Mouse (Mus musculus): ENCODE results near the gene Lrba. TPM values are rescaled to one million over a fixed set of nuclear protein-coding genes. Genes with fewer than 3 reads are reported as not detected.

Gene Lrba
- polyA plus RNA-seq, 1 experiment from 2014 or later = 4.1 TPM

GRCm38 (mm10) chr3:86461582-86461981, 237.1 kb downstream of the Lrba start:
- ATAC-seq (replicated peaks; ENCODE audit: insufficient number of reproducible peaks, low FRiP score, low TSS enrichment) = no peak
- 69% methylated on average over 3 of the region's 3 CpGs for WGBS (ENCODE audit: insufficient replicate concordance)

DNA sequence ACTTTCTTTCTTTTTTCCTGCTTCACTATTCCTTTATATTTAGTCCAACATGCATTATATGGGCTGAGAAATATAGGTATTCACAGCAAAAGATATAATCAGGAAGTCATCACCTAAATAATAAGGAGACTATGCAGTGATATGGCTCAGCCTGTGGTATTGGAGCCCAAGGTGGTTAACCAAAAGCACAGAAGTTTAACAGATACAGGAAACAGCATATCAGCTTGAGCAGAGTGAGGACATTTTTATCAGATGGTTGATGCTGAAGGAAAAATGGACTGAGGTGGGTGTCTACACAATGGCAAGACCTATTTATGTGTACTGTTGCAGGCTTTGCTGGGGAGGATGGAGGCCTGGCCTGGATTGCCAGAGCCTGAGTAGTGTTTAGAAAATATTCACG, 265.5 kb downstream of the Lrba start:
- no peak overlapping the region for H3K9ac ChIP-seq (ENCODE audit: low read depth, low read length)
- H3K4me3 ChIP-seq (ENCODE audit: low read depth, low read length) = no peak overlapping the region
- no peak overlapping the region for H3K27ac ChIP-seq (ENCODE audit: low read depth, low read length)
- no peak overlapping the region for H3K4me2 ChIP-seq
- H3K4me1 ChIP-seq (ENCODE audit: control insufficient read depth, insufficient read depth, low read length) = no peaks in the 10 kb centered on the region
- H3K36me3 ChIP-seq (ENCODE audit: control insufficient read depth, insufficient read depth, low read length) = no peaks in the 10 kb centered on the region
- no peaks in the 10 kb centered on the region for H3K27me3 ChIP-seq (ENCODE audit: control insufficient read depth, insufficient read depth, low read length)
- ATAC-seq (replicated peaks; ENCODE audit: insufficient number of reproducible peaks, low FRiP score, low TSS enrichment) = no peak
- WGBS (ENCODE audit: insufficient replicate concordance) = 71% methylated on average over 1 of the region's 1 CpGs
- no peaks in the 10 kb centered on the region for H3K9me3 ChIP-seq (replicated peaks; ENCODE audit: control insufficient read depth, low read length)

More at GRCm38 (mm10) chr3:86461582-86461981, 237.1 kb downstream of the Lrba start:
- Histone ChIP-seq H3K27me3 (ENCODE audit: control insufficient read depth, insufficient read depth, low read length) (no peaks in the 10 kb centered on the region), H3K27ac (ENCODE audit: low read depth, low read length) (no peak overlapping the region), H3K4me3 (ENCODE audit: low read depth, low read length) (no peak overlapping the region), H3K9me3 (replicated peaks; ENCODE audit: control insufficient read depth, low read length) (no peaks in the 10 kb centered on the region), H3K4me1 (ENCODE audit: control insufficient read depth, insufficient read depth, low read length) (no peaks in the 10 kb centered on the region), H3K4me2 (no peak overlapping the region), H3K36me3 (ENCODE audit: control insufficient read depth, insufficient read depth, low read length) (no peaks in the 10 kb centered on the region), H3K9ac (ENCODE audit: low read depth, low read length) (no peak overlapping the region)

- Histone ChIP-seq H3K27me3 (ENCODE audit: control insufficient read depth, insufficient read depth, low read length) (no peaks in the 10 kb centered on the region), H3K27ac (ENCODE audit: low read depth, low read length) (no peak overlapping the region), H3K4me3 (ENCODE audit: low read depth, low read length) (no peak overlapping the region), H3K4me2 (no peak overlapping the region), H3K36me3 (ENCODE audit: control insufficient read depth, insufficient read depth, low read length) (no peaks in the 10 kb centered on the region), H3K4me1 (ENCODE audit: control insufficient read depth, insufficient read depth, low read length) (no peaks in the 10 kb centered on the region), H3K9me3 (replicated peaks; ENCODE audit: control insufficient read depth, low read length) (no peaks in the 10 kb centered on the region), H3K9ac (ENCODE audit: low read depth, low read length) (no peak overlapping the region)
- ATAC-seq (replicated peaks; ENCODE audit: insufficient number of reproducible peaks, low FRiP score, low TSS enrichment) = no peak
These were observed 276.1 kb downstream of the Lrba start for GRCm38 (mm10) chr3:86500586-86500985.

DNA sequence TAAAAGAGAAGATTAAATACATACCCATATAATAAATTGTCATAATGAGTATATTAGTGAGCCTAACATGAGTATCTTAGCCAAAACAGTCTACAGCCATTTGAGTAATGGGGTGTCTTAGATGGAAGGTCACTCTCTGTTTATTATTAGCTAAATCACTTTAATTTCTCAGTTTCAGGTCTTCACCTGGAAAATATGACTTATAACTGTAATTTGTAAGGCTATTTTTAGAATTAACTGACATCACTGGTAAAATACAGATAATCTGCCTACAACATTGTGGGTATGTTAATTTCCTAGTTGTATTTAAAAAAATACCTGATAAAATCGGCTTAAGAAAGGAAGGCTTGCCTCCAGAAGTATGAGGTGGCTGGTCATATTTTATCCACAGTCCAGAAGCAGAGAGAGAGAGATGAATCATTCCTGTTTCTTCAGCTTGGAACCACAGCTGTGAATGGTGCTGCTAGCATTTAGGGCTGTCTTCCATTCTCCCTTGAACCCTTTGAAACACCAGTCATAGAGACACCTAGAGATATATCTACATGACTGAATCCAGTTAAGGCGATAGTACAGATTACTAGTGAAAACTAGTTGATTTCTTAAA, 294.1 kb downstream of the Lrba start:
- no peaks in the 10 kb centered on the region for H3K4me1 ChIP-seq (ENCODE audit: control insufficient read depth, insufficient read depth, low read length)
- H3K36me3 ChIP-seq (ENCODE audit: control insufficient read depth, insufficient read depth, low read length) = no peaks in the 10 kb centered on the region
- no peak overlapping the region for H3K4me2 ChIP-seq
- H3K9ac ChIP-seq (ENCODE audit: low read depth, low read length) = no peak overlapping the region
- 76% methylated on average over 2 of the region's 2 CpGs for WGBS (ENCODE audit: insufficient replicate concordance)
- H3K27me3 ChIP-seq (ENCODE audit: control insufficient read depth, insufficient read depth, low read length) = no peaks in the 10 kb centered on the region
- H3K9me3 ChIP-seq (replicated peaks; ENCODE audit: control insufficient read depth, low read length) = no peaks in the 10 kb centered on the region
- H3K27ac ChIP-seq (ENCODE audit: low read depth, low read length) = no peak overlapping the region
- no peak for ATAC-seq (replicated peaks; ENCODE audit: insufficient number of reproducible peaks, low FRiP score, low TSS enrichment)
- H3K4me3 ChIP-seq (ENCODE audit: low read depth, low read length) = no peak overlapping the region

GRCm38 (mm10) chr3:86522880-86523505, 298.5 kb downstream of the Lrba start:
- no peaks in the 10 kb centered on the region for H3K4me1 ChIP-seq (ENCODE audit: control insufficient read depth, insufficient read depth, low read length)
- H3K27me3 ChIP-seq (ENCODE audit: control insufficient read depth, insufficient read depth, low read length) = no peaks in the 10 kb centered on the region
- ATAC-seq (replicated peaks; ENCODE audit: insufficient number of reproducible peaks, low FRiP score, low TSS enrichment) = no peak
- H3K36me3 ChIP-seq (ENCODE audit: control insufficient read depth, insufficient read depth, low read length) = no peaks in the 10 kb centered on the region
- H3K4me2 ChIP-seq = no peak overlapping the region
- whole genome bisulfite sequencing (ENCODE audit: insufficient replicate concordance) = 73% methylated on average over 3 of the region's 3 CpGs
- H3K4me3 ChIP-seq (ENCODE audit: low read depth, low read length) = no peak overlapping the region
- no peak overlapping the region for H3K9ac ChIP-seq (ENCODE audit: low read depth, low read length)
- no peaks in the 10 kb centered on the region for H3K9me3 ChIP-seq (replicated peaks; ENCODE audit: control insufficient read depth, low read length)
- no peak overlapping the region for H3K27ac ChIP-seq (ENCODE audit: low read depth, low read length)

GRCm38 (mm10) chr3:86531531-86532269, 307.2 kb downstream of the Lrba start:
- 55% methylated on average over 16 of the region's 16 CpGs for WGBS (ENCODE audit: insufficient replicate concordance)
- H3K9me3 ChIP-seq (replicated peaks; ENCODE audit: control insufficient read depth, low read length) = no peaks in the 10 kb centered on the region
- no peak for ATAC-seq (replicated peaks; ENCODE audit: insufficient number of reproducible peaks, low FRiP score, low TSS enrichment)
- H3K36me3 ChIP-seq (ENCODE audit: control insufficient read depth, insufficient read depth, low read length) = no peaks in the 10 kb centered on the region
- no peak overlapping the region for H3K4me2 ChIP-seq
- no peak overlapping the region for H3K9ac ChIP-seq (ENCODE audit: low read depth, low read length)
- no peaks in the 10 kb centered on the region for H3K4me1 ChIP-seq (ENCODE audit: control insufficient read depth, insufficient read depth, low read length)
- no peak overlapping the region for H3K27ac ChIP-seq (ENCODE audit: low read depth, low read length)
- H3K4me3 ChIP-seq (ENCODE audit: low read depth, low read length) = no peak overlapping the region
- H3K27me3 ChIP-seq (ENCODE audit: control insufficient read depth, insufficient read depth, low read length) = no peaks in the 10 kb centered on the region

DNA sequence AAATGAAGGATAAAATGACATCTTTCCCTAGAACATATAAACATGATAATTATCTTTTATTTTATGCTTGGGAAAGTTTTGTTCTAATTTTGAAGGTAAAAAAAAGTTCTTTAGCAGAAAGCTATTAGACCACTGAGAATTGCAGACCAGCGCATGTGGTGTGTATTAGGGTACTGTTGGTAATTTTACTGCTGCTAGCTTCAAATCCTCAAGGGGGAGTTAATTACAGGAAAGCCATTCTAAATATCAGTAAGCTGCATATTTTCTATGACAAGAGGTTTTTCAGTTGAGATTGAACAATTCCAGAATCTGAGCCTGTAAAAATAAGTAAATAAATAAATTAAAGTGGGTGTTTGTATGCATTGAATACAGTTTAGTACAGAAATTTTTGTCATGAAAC, 312.3 kb downstream of the Lrba start:
- Histone ChIP-seq H3K4me1 (ENCODE audit: control insufficient read depth, insufficient read depth, low read length) (peaks cover 7% of the 10 kb centered on the region; the same call in 1 of the 2 replicates), H3K9ac (ENCODE audit: low read depth, low read length) (no peak overlapping the region), H3K4me2 (no peak overlapping the region), H3K27ac (ENCODE audit: low read depth, low read length) (no peak overlapping the region), H3K36me3 (ENCODE audit: control insufficient read depth, insufficient read depth, low read length) (no peaks in the 10 kb centered on the region), H3K4me3 (ENCODE audit: low read depth, low read length) (no peak overlapping the region), H3K9me3 (replicated peaks; ENCODE audit: control insufficient read depth, low read length) (no peaks in the 10 kb centered on the region), H3K27me3 (ENCODE audit: control insufficient read depth, insufficient read depth, low read length) (no peaks in the 10 kb centered on the region)
- WGBS (ENCODE audit: insufficient replicate concordance) = 81% methylated on average over 1 of the region's 1 CpGs
- no peak for ATAC-seq (replicated peaks; ENCODE audit: insufficient number of reproducible peaks, low FRiP score, low TSS enrichment)

DNA sequence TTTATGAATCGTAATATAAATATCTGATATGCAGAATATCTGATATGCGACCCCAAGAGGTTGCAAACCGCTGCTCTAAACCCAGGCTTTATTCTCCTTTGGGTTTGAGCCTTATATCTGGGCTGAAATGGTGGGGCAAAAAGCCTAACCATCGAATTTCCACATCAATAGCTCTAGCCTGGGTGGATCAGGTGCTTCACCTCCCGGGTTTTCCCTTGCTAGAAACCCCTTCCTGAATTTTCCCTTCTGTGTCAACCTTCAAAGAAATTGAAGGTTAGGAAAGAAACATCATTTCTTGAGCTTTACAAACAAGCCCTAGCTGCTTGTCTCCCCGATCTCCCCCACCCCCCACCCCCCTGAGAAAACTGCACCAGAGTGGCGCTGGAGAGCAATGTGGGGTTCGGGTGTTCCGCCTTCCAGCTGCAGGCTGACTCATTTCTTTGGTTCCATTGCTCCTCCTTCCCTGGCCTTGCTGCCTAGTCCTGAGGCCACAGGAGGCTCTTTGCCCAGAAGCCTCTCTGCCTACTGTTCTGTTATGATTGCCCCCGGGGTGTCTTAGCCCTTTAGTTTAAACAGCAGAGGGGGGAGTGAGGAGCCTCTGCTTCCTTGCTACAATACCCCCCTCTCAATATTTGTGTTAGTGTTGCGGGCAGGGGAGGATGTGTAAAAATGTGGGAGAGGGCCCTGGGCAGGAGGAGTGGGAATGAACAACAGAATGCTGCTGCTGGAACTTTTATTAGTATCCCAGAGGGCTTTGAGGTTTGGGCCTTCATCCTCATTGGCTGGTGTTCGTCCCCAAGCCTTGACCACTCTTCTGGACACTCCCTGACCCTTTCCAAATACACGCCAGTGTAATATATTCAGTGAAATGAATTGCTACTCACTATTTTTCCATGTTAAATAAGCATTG, 314.4 kb downstream of the Lrba start:
- Histone ChIP-seq H3K36me3 (ENCODE audit: control insufficient read depth, insufficient read depth, low read length) (no peaks in the 10 kb centered on the region), H3K9me3 (replicated peaks; ENCODE audit: control insufficient read depth, low read length) (no peaks in the 10 kb centered on the region), H3K27me3 (ENCODE audit: control insufficient read depth, insufficient read depth, low read length) (no peaks in the 10 kb centered on the region), H3K9ac (ENCODE audit: low read depth, low read length) (no peak overlapping the region), H3K4me2 (peak overlapping the region; percentile 34), H3K4me1 (ENCODE audit: control insufficient read depth, insufficient read depth, low read length) (peaks cover 7% of the 10 kb centered on the region; the same call in 1 of the 2 replicates), H3K27ac (ENCODE audit: low read depth, low read length) (no peak overlapping the region), H3K4me3 (ENCODE audit: low read depth, low read length) (no peak overlapping the region)
- WGBS (ENCODE audit: insufficient replicate concordance) = 32% methylated on average over 13 of the region's 13 CpGs
- ATAC-seq (replicated peaks; ENCODE audit: insufficient number of reproducible peaks, low FRiP score, low TSS enrichment) = no peak

All from heart, embryonic 11.5 days (tissue).